Mouse (Mus musculus): ENCODE measurements around the gene Arhgap20.
A peak's percentile ranks its signal among the peaks of the same experiment; 100 is the strongest.

Arhgap20 gene

GRCm38 (mm10) chr9:51799156-51799555 is 34.0 kb downstream of the Arhgap20 start:
- no peak for DNase-seq (ENCODE audit: low spot score)

- no peak for DNase-seq (ENCODE audit: low spot score)
Observed at GRCm38 (mm10) chr9:51807272-51807671, 42.1 kb downstream of the Arhgap20 start.

DNA sequence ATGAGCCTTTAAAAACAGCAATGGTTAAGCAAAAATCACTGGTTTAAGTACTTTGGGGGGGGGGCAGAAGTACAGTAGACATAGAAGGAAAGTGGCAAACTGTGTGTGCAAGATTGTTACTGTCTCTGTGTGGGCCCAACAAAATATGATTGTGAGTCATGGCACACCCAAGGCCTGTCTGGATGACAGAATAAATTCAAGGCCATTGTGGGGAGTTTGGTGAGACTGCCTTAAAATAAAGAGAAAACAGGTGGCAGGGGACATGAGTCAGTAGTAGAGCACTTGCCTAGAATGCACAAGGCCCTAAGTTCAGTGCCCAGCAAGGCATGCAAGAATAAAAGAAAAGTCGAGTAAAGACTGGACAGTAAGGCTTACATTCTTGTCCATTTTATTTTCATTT is 47.8 kb downstream of the Arhgap20 start:
- no peak for DNase-seq (ENCODE audit: low spot score)

GRCm38 (mm10) chr9:51824516-51824915 is 59.4 kb downstream of the Arhgap20 start:
- no peak for DNase-seq (ENCODE audit: low spot score)

DNA sequence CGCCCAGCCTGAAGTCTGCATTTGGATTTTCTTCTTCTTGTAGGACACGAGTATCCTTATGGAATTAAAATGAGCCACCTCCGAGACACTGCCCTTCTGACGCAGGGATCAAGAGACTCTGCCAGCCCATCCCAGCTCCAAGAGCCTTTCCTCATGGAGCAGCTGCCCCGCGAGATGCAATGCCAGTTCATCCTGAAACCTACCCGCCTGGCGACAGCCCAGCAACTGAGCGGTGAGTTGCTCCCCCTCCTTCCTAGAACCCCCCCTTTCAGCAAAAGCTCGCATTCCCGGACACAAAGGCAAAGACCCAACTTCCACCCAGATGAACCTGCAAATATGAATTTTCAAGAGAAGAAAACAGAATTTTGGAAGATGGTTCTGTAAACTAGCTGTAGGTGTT is 66.5 kb downstream of the Arhgap20 start:
- no peak for DNase-seq (ENCODE audit: low spot score)

GRCm38 (mm10) chr9:51832368-51832767 is 67.2 kb downstream of the Arhgap20 start:
- no peak for DNase-seq (ENCODE audit: low spot score)

- no peak for DNase-seq (ENCODE audit: low spot score)
Observed at GRCm38 (mm10) chr9:51837716-51838115, 72.6 kb downstream of the Arhgap20 start.

- DNase-seq (ENCODE audit: low spot score), result no peak
Observed at GRCm38 (mm10) chr9:51843216-51843615, 78.1 kb downstream of the Arhgap20 start.

- DNase-seq (ENCODE audit: low spot score), result no peak
Observed at GRCm38 (mm10) chr9:51845796-51846195, 80.7 kb downstream of the Arhgap20 start.

DNA sequence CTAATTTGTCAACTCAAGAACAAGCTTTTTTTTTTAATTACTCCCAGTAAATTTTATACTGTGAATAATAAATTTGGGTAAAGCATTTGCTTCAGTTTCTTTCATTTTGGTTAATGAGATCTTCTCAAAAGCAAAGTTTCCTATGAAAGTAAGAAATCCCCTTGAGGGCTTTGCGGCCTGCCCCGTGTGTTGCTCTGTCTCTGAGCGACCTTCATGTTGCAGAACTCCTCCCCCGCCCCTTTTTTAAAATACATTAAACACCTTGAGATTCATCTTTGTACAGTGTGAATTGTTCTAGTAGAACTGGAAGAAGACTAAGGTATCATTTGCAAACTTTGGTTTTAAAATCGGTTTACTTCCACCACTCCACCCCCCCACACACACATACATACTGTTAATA is 88.6 kb downstream of the Arhgap20 start:
- no peak for DNase-seq (ENCODE audit: low spot score)

DNA sequence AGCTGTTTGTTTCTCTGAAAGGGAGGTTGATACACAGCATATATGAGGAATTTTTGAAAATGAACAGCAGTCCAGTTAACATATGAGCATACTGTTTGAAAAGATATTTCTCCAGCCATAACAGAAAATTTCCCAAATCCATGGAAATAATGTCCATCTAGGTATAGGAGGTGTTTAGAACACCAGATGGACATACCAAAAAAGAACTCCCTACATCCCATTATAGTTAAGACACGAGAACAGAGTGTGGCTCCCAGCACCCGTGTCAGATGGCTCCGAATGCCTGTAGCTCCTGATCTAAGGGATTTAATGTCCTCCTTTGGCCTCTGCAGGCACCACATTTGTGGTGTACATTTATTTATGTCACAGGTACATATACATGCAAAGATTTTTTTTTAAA is 99.1 kb downstream of the Arhgap20 start:
- DNase-seq (ENCODE audit: low spot score), result no peak

DNA sequence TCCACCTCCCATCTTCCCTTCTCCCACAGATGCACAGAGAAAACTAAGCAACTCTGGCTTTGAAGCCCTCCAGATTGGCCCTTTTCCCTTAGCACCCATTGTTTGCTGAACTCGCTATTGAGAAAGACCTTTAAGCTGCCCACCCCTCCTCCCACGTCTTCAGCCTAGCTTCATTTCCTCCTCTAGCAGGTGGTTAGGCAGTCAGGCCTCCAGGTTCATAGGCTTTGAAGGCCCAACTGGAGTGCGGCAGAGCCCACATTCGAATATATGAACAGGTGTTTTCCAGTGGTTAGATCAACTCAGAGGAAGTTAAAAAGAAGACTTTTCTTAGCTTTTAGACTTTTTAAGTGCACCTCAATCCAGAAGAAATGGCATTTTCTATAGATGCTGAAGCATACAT is 101.5 kb downstream of the Arhgap20 start:
- peak; percentile 5 for DNase-seq (ENCODE audit: low spot score)

- no peak for DNase-seq (ENCODE audit: low spot score)
Observed at GRCm38 (mm10) chr9:51869056-51869455, 103.9 kb downstream of the Arhgap20 start.

- DNase-seq (ENCODE audit: low spot score), result no peak
Observed at GRCm38 (mm10) chr9:51874348-51874747, 109.2 kb downstream of the Arhgap20 start.

GRCm38 (mm10) chr9:51875531-51875930 is 110.4 kb downstream of the Arhgap20 start:
- no peak for DNase-seq (ENCODE audit: low spot score)

- DNase-seq (ENCODE audit: low spot score), result no peak
Observed at GRCm38 (mm10) chr9:51881386-51881785, 116.2 kb downstream of the Arhgap20 start.

- no peak for DNase-seq (ENCODE audit: low spot score)
Observed at GRCm38 (mm10) chr9:51881881-51882280, 116.7 kb downstream of the Arhgap20 start.

DNA sequence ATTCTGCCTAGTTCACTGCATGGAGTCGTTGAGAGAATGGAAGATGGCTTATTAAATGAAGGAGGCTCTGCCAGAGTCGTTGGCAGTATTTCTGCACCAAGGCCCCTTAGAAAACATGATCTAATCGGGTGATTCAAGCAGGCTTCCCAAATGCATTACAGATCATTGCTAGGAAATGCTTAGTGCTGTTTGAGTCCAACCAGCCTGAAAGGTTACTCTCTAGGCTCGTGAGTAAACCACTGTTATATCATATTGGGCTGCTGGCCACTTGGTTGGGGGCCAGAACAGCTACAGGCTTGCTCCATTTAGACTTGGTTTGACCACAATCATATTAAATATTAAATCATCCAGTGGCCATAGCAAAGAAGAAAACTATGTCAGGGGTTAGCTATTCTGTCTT is 118.2 kb downstream of the Arhgap20 start:
- no peak for DNase-seq (ENCODE audit: low spot score)

DNA sequence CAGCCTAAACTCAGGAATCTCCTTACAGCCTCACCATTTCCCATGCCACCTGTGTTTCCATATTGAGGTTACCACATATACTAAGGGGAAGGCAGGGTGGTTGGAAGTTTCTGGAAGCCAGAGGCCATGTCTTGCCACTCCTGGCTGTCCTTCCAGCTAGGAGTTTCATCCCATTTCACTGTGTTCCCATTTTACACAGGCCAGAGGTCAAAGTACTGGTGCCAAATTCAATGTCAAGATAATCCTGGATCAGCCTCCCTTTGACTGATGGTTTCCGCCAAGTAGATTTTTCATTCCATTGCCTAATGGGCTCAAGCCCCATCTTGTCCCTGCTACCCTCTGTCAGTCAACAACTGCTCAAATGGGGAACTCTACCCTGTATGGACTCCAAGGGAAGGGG is 127.8 kb downstream of the Arhgap20 start:
- no peak for DNase-seq (ENCODE audit: low spot score)

All from T-cell, adult 2 months (primary cell).